Mouse (Mus musculus): ENCODE results near the gene Grin2a.

GRCm38 (mm10) chr16:9884141-9884540 is 111.2 kb downstream of the Grin2a start:
- no peak for TF ChIP-seq CTCF (IDR thresholded peaks at IDR 0.05; ENCODE audit: borderline replicate concordance, control insufficient read depth, extremely low read depth, insufficient read depth, low read length, poor library complexity)
- TF ChIP-seq POLR2A (IDR thresholded peaks at IDR 0.05; ENCODE audit: control insufficient read depth, extremely low read depth, insufficient read depth, low read length, poor library complexity) = no peak
